Mouse (Mus musculus): ENCODE data around the gene Gm20604. TPM values are rescaled to one million over a fixed set of nuclear protein-coding genes. Genes with fewer than 3 reads are reported as not detected.

Gene Gm20604
- polyA plus RNA-seq, 1 experiment from 2014 or later: 20.8 TPM

- Histone ChIP-seq H3K4me1 (peaks cover 14% of the 10 kb centered on the region; the same call in 1 of the 2 replicates), H3K27ac (no peak overlapping the region), H3K4me2 (no peak overlapping the region), H3K4me3 (replicated peaks) (no peak overlapping the region), H3K36me3 (peaks cover 10% of the 10 kb centered on the region), H3K27me3 (replicated peaks) (no peaks in the 10 kb centered on the region), H3K9me3 (no peaks in the 10 kb centered on the region), H3K9ac (no peak overlapping the region)
- no peak for ATAC-seq (ENCODE audit: insufficient read depth, low FRiP score, low read depth)
- 82% methylated on average over 3 of the region's 3 CpGs for WGBS
Measured at GRCm38 (mm10) chr12:102761668-102762067, 3.2 kb upstream of the Gm20604 start.

- Histone ChIP-seq H3K27me3 (replicated peaks) (no peaks in the 10 kb centered on the region), H3K27ac (no peak overlapping the region), H3K4me2 (peak overlapping the region; percentile 67), H3K4me3 (replicated peaks) (peak overlapping the region; percentile 66), H3K9ac (peak overlapping the region; percentile 60), H3K36me3 (peaks cover 2% of the 10 kb centered on the region; the same call in 1 of the 2 replicates), H3K4me1 (peaks cover 18% of the 10 kb centered on the region; the same call in 1 of the 2 replicates), H3K9me3 (no peaks in the 10 kb centered on the region)
- WGBS: 3% methylated on average over 5 of the region's 5 CpGs
- ATAC-seq (ENCODE audit: insufficient read depth, low FRiP score, low read depth): no peak
Measured at GRCm38 (mm10) chr12:102758936-102759335, 464 bp upstream of the Gm20604 start.

GRCm38 (mm10) chr12:102757689-102758402, 626 bp downstream of the Gm20604 start, which contains the start of the genes Gm28051, Gon7 and Ubr7:
Gm28051 (minus strand) TSS chr12:102757765.
Gon7 (minus strand) TSS chr12:102757803.
Ubr7 (plus strand) TSS chr12:102757967.
- Histone ChIP-seq H3K27me3 (replicated peaks) (no peaks in the 10 kb centered on the region), H3K9ac (peak within 1 kb of the TSS; percentile 68), H3K4me2 (peak within 1 kb of the TSS; percentile 68), H3K36me3 (no peaks in the 10 kb centered on the region), H3K27ac (peak within 1 kb of the TSS; percentile 93), H3K4me1 (peaks cover 18% of the 10 kb centered on the region; the same call in 1 of the 2 replicates), H3K9me3 (no peaks in the 10 kb centered on the region), H3K4me3 (replicated peaks) (peak within 1 kb of the TSS; percentile 66)
- peak; percentile 95 for ATAC-seq (ENCODE audit: insufficient read depth, low FRiP score, low read depth)
- under 1% methylated on average over 73 of the region's 73 CpGs for WGBS

GRCm38 (mm10) chr12:102757055-102757688, 1.3 kb downstream of the Gm20604 start:
- H3K4me2 ChIP-seq: peak overlapping the region; percentile 68
- no peaks in the 10 kb centered on the region for H3K9me3 ChIP-seq
- H3K27ac ChIP-seq: peak overlapping the region; percentile 93
- no peaks in the 10 kb centered on the region for H3K27me3 ChIP-seq (replicated peaks)
- peak overlapping the region; percentile 66 for H3K4me3 ChIP-seq (replicated peaks)
- H3K4me1 ChIP-seq: peaks cover 18% of the 10 kb centered on the region; the same call in 1 of the 2 replicates
- peak overlapping the region; percentile 68 for H3K9ac ChIP-seq
- under 1% methylated on average over 46 of the region's 46 CpGs for WGBS
- no peaks in the 10 kb centered on the region for H3K36me3 ChIP-seq
- ATAC-seq (ENCODE audit: insufficient read depth, low FRiP score, low read depth): peak; percentile 83

- Histone ChIP-seq H3K4me1 (peaks cover 18% of the 10 kb centered on the region; the same call in 1 of the 2 replicates), H3K4me2 (peak overlapping the region; percentile 68), H3K4me3 (replicated peaks) (peak overlapping the region; percentile 66), H3K9me3 (no peaks in the 10 kb centered on the region), H3K36me3 (no peaks in the 10 kb centered on the region), H3K27ac (no peak overlapping the region), H3K9ac (no peak overlapping the region), H3K27me3 (replicated peaks) (no peaks in the 10 kb centered on the region)
- ATAC-seq (ENCODE audit: insufficient read depth, low FRiP score, low read depth): no peak
- 72% methylated on average over 7 of the region's 7 CpGs for WGBS
Measured at GRCm38 (mm10) chr12:102756304-102756703, 2.2 kb downstream of the Gm20604 start.

GRCm38 (mm10) chr12:102748256-102748655, 10.2 kb downstream of the Gm20604 start:
- no peaks in the 10 kb centered on the region for H3K9me3 ChIP-seq
- H3K4me2 ChIP-seq: no peak overlapping the region
- H3K36me3 ChIP-seq: peaks cover 3% of the 10 kb centered on the region; the same call in 1 of the 2 replicates
- no peak overlapping the region for H3K27ac ChIP-seq
- no peak for ATAC-seq (ENCODE audit: insufficient read depth, low FRiP score, low read depth)
- H3K9ac ChIP-seq: no peak overlapping the region
- H3K4me1 ChIP-seq: peaks cover 5% of the 10 kb centered on the region; the same call in 1 of the 2 replicates
- H3K4me3 ChIP-seq (replicated peaks): no peak overlapping the region
- H3K27me3 ChIP-seq (replicated peaks): no peaks in the 10 kb centered on the region
- 78% methylated on average over 3 of the region's 3 CpGs for WGBS

- H3K4me1 ChIP-seq: peaks cover 11% of the 10 kb centered on the region
- H3K36me3 ChIP-seq: peaks cover 3% of the 10 kb centered on the region; the same call in 1 of the 2 replicates
- no peak overlapping the region for H3K27ac ChIP-seq
- ATAC-seq (ENCODE audit: insufficient read depth, low FRiP score, low read depth): no peak
- no peaks in the 10 kb centered on the region for H3K9me3 ChIP-seq
- peak overlapping the region; percentile 72 for H3K4me2 ChIP-seq
- no peaks in the 10 kb centered on the region for H3K27me3 ChIP-seq (replicated peaks)
- 54% methylated on average over 6 of the region's 6 CpGs for WGBS
- peak overlapping the region; percentile 80; the same call in 1 of the 2 replicates for H3K4me3 ChIP-seq (replicated peaks)
- no peak overlapping the region for H3K9ac ChIP-seq
Measured at GRCm38 (mm10) chr12:102744839-102745238, 13.6 kb downstream of the Gm20604 start.

GRCm38 (mm10) chr12:102743589-102744574, 14.6 kb downstream of the Gm20604 start, which contains the start of the genes Moap1 and Tmem251:
Moap1 (minus strand) TSS chr12:102743661.
Tmem251 (plus strand) TSS chr12:102743762.
- Histone ChIP-seq H3K36me3 (no peaks in the 10 kb centered on the region), H3K9me3 (no peaks in the 10 kb centered on the region), H3K27me3 (replicated peaks) (no peaks in the 10 kb centered on the region), H3K4me2 (peak within 1 kb of the TSS; percentile 72), H3K27ac (peak within 1 kb of the TSS; percentile 94), H3K4me3 (replicated peaks) (peak within 1 kb of the TSS; percentile 80), H3K4me1 (peaks cover 11% of the 10 kb centered on the region), H3K9ac (peak within 1 kb of the TSS; percentile 69)
- ATAC-seq (ENCODE audit: insufficient read depth, low FRiP score, low read depth): peak; percentile 98
- WGBS: under 1% methylated on average over 62 of the region's 63 CpGs

GRCm38 (mm10) chr12:102743036-102743588, 15.4 kb downstream of the Gm20604 start:
- under 1% methylated on average over 33 of the region's 33 CpGs for WGBS
- Histone ChIP-seq H3K4me3 (replicated peaks) (peak overlapping the region; percentile 80), H3K27ac (peak overlapping the region; percentile 94), H3K27me3 (replicated peaks) (no peaks in the 10 kb centered on the region), H3K4me1 (peaks cover 11% of the 10 kb centered on the region), H3K9me3 (no peaks in the 10 kb centered on the region), H3K4me2 (peak overlapping the region; percentile 72), H3K36me3 (no peaks in the 10 kb centered on the region), H3K9ac (peak overlapping the region; percentile 69)
- ATAC-seq (ENCODE audit: insufficient read depth, low FRiP score, low read depth): no peak

- H3K9me3 ChIP-seq: no peaks in the 10 kb centered on the region
- H3K4me1 ChIP-seq: peaks cover 11% of the 10 kb centered on the region
- 74% methylated on average over 7 of the region's 7 CpGs for WGBS
- no peak overlapping the region for H3K27ac ChIP-seq
- no peaks in the 10 kb centered on the region for H3K27me3 ChIP-seq (replicated peaks)
- H3K36me3 ChIP-seq: no peaks in the 10 kb centered on the region
- ATAC-seq (ENCODE audit: insufficient read depth, low FRiP score, low read depth): no peak
- H3K4me2 ChIP-seq: no peak overlapping the region
- H3K9ac ChIP-seq: no peak overlapping the region
- H3K4me3 ChIP-seq (replicated peaks): no peak overlapping the region
Measured at GRCm38 (mm10) chr12:102742056-102742455, 16.4 kb downstream of the Gm20604 start.

GRCm38 (mm10) chr12:102740285-102740684, 18.2 kb downstream of the Gm20604 start:
- Histone ChIP-seq H3K4me1 (peaks cover 11% of the 10 kb centered on the region), H3K9me3 (no peaks in the 10 kb centered on the region), H3K36me3 (no peaks in the 10 kb centered on the region), H3K27ac (no peak overlapping the region), H3K4me2 (no peak overlapping the region), H3K9ac (no peak overlapping the region), H3K27me3 (replicated peaks) (no peaks in the 10 kb centered on the region), H3K4me3 (replicated peaks) (no peak overlapping the region)
- ATAC-seq (ENCODE audit: insufficient read depth, low FRiP score, low read depth): no peak
- 69% methylated on average over 3 of the region's 3 CpGs for WGBS
